Mouse (Mus musculus): ENCODE measurements around the gene Nav1. TPM values are rescaled to one million over a fixed set of nuclear protein-coding genes. Genes with fewer than 3 reads are reported as not detected.

Nav1 gene
- total RNA-seq, 2 experiments from 2014 or later = 60.3 to 71.2 TPM

DNA sequence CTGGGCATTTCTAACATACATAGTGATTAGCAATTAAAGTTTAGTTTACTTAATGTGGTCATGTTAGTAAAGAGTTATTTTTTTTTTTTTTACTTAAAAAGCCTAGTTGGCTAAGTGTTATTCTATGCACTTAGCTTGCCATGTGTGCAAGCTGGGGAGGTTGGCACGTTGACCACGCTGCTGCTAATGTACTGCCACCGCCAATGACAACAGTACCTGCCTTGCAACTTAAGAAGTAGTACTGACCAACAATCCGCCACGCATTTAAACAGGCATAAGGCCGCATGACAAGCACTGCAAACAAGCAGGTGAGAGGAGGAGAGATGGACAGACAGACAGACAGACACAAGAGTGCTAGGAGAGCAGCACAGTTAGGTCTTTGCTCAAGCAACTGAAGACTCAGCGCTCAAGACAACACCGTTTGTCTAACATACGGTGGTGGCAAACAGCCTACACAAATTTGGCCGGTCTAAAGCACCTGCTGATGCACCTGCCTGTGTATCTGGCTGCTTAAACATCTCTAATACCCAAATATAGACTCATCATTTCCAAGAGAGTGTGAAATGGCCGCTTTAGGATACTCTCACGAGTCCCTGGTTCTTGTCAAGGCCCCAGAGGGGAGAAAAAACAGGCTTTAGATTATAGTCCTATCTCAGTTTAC is 610 bp downstream of the Nav1 start:
- no peak for TF ChIP-seq CTCF (conservative IDR thresholded peaks at IDR 0.05)
- no peak overlapping the region for H3K27ac ChIP-seq

GRCm38 (mm10) chr1:135605530-135605929 is 1.6 kb downstream of the Nav1 start:
- H3K4me3 ChIP-seq = no peak overlapping the region
- TF ChIP-seq CTCF (conservative IDR thresholded peaks at IDR 0.05) = no peak
- no peak overlapping the region for H3K27ac ChIP-seq
- no peak for DNase-seq (ENCODE audit: low spot score in 2 of 2)

More for the DNA sequence above, 610 bp downstream of the Nav1 start:
- no peak for DNase-seq (ENCODE audit: low spot score in 2 of 2)
- no peak overlapping the region for H3K4me3 ChIP-seq

DNA sequence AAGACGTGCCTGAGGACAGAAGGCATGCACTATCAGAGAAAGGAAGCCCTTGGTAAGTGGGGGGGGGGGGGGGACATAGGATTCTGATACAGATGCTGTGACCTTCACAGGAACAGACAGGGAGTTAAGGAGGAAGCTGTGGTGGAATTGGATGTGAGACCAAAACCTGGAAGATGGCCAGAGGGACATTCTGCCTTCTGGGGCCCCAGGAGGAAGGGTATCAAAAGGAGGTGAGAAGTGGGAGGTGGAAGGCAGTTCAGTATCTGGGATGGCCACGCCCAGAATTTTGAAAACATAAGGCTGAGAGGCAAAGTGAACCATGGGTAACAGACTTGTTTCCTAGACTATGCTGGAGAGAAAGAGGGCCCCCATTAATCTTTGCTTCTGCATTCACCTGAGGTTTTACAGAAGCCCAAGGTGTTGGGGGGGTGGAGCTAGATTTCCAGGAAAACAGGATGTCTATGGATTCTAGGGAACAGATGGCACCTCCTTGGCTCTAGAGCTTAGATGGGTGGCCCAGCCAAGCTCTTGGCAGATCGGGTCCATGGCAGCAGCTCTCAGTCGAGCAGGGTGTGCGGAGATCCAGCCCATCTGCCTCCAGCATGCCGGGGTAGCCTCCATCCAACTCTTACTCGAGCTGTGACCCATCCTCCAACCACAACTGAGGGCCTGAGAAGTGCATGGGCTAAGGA is 2.6 kb downstream of the Nav1 start:
- DNase-seq (ENCODE audit: low spot score in 2 of 2) = peak in 1 of 2 experiments; percentile 64
- Histone ChIP-seq H3K27ac (no peak overlapping the region), H3K4me3 (no peak overlapping the region)
- TF ChIP-seq CTCF (conservative IDR thresholded peaks at IDR 0.05) = no peak

DNA sequence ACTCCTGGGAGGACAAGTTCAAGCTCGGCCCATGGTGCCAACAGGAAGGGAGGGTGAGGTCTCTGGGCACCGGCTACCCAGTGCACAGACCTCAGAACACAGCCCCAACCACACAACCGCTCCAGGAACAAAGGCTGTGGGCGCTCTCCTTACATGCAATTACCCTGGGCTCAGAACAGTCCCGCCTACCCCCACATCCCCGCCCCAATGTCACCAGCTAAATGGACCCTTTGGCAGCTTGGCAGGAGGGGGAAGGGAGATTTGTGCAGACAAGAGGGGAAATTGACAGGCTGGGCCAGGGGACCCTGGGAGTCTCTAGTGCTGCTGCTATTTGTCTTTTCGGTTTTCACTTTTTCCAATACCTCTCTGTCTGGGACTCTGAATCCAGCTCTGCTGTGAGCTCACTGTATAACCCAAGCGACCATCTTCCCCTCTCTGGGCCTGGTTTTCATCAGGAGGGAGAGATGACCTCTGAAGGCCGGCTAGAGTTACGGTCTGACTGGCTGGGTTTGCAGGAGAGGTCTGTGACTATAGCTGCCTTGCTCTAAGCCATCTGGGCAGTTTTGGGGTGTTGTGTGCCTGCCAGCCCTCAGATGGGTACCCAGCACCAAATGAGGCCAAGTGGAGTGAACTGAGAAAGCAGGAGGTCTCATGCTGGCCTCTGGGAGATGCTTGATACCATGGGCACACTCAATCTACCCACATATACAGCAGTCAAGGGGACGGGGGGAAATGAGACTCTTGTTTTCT is 3.8 kb downstream of the Nav1 start:
- no peak overlapping the region for H3K4me3 ChIP-seq
- DNase-seq (ENCODE audit: low spot score in 2 of 2) = no peak
- TF ChIP-seq CTCF (conservative IDR thresholded peaks at IDR 0.05) = no peak
- H3K27ac ChIP-seq = no peak overlapping the region

- Histone ChIP-seq H3K27ac (peak overlapping the region; percentile 43; the same call in 1 of the 2 replicates), H3K4me3 (no peak overlapping the region)
- DNase-seq (ENCODE audit: low spot score in 2 of 2) = no peak
- no peak for TF ChIP-seq CTCF (conservative IDR thresholded peaks at IDR 0.05)
Measured at GRCm38 (mm10) chr1:135600023-135601005, 6.8 kb downstream of the Nav1 start.

- no peak overlapping the region for H3K27ac ChIP-seq
- no peak for DNase-seq (ENCODE audit: low spot score in 2 of 2)
Measured at GRCm38 (mm10) chr1:135598251-135598879, 8.7 kb downstream of the Nav1 start.

DNA sequence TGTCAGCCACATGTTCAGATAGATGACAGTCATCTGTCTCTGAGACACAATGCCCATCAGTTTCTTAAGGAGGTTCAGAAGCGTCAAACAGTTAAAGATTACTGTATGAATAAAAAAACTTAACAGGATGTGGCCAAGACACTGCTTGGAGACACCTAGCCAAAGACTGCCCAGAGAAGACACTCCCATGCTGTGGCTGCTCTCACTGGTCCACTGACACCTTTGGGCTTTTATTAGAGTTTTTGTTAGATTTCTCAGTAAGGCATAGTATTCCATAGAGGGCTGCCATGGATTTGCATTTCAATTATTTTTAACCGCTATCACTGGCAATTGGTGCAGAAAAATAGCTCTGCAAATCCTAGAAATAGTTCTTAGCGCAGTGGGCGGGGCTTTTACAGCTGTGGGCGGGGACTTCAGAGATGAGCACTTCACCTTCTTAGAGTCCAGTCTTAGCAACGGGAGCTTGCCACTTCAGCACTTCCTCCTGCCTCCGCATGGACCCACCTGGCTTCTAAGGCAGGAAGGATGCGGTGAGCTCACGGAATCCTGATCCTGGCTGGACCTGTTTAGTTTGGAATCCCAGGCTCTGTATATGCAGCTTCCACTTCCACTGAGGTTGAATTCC is 12.7 kb downstream of the Nav1 start:
- no peak overlapping the region for H3K27ac ChIP-seq
- H3K4me3 ChIP-seq = no peak overlapping the region
- DNase-seq (ENCODE audit: low spot score in 2 of 2) = no peak
- no peak for TF ChIP-seq CTCF (conservative IDR thresholded peaks at IDR 0.05)

More at GRCm38 (mm10) chr1:135598251-135598879, 8.7 kb downstream of the Nav1 start:
- H3K4me3 ChIP-seq = no peak overlapping the region
- TF ChIP-seq CTCF (conservative IDR thresholded peaks at IDR 0.05) = no peak

GRCm38 (mm10) chr1:135593560-135594278 is 13.4 kb downstream of the Nav1 start:
- TF ChIP-seq CTCF (conservative IDR thresholded peaks at IDR 0.05) = no peak
- Histone ChIP-seq H3K4me3 (no peak overlapping the region), H3K27ac (no peak overlapping the region)
- no peak for DNase-seq (ENCODE audit: low spot score in 2 of 2)

GRCm38 (mm10) chr1:135590776-135591175 is 16.3 kb downstream of the Nav1 start:
- no peak overlapping the region for H3K4me3 ChIP-seq
- DNase-seq (ENCODE audit: low spot score in 2 of 2) = no peak
- no peak for TF ChIP-seq CTCF (conservative IDR thresholded peaks at IDR 0.05)
- H3K27ac ChIP-seq = no peak overlapping the region

DNA sequence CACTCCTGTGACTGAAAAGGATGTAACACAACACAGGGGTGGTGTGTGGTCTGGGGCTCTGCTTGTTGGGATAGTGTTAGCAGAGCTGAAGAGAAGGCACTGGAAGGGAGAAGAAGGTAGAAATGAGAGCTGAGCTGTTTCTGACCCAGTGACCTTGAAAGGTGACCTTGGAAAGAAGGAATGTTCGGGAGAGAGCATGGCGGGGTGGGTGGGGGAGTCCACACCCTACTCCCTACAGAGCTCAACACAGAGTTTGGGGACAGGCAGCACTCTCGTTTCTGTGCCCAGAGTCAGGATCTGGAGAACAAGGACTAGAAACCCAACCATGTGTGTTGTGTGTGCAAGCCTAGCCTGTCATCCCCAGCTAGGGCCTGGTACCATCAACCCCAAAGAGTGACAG is 18.1 kb downstream of the Nav1 start:
- no peak for DNase-seq (ENCODE audit: low spot score in 2 of 2)
- Histone ChIP-seq H3K27ac (no peak overlapping the region), H3K4me3 (no peak overlapping the region)
- no peak for TF ChIP-seq CTCF (conservative IDR thresholded peaks at IDR 0.05)

DNA sequence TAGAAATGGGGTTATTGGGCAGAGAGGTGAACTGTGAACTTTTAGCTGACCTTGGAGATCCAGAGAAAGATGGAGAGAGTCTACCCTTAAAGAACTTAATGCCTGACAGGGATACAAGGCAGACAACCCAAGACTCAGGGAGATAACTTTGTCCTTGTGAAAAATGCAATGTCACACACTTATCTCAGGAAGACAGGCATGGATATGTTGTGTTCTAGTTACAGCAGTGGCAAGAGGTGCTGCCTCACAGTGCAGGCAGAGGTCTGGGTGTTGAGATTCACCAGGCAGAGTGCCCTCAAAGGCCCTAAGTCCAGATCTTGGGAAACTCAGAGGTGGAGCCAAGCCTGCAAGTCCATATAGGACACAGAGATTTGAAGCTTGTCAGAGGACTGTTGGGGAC is 20.2 kb downstream of the Nav1 start:
- H3K27ac ChIP-seq = no peak overlapping the region
- TF ChIP-seq CTCF (conservative IDR thresholded peaks at IDR 0.05) = no peak

More for the DNA sequence above, 20.2 kb downstream of the Nav1 start:
- no peak for DNase-seq (ENCODE audit: low spot score in 2 of 2)
- no peak overlapping the region for H3K4me3 ChIP-seq

Measured in layer of hippocampus, adult 2 months (tissue).